Mouse (Mus musculus): ENCODE results near the gene Olfr1225. TPM values are rescaled to one million over a fixed set of nuclear protein-coding genes. Genes with fewer than 3 reads are reported as not detected.
"Not testable (repeated sequence)": the region's sequence is repeated elsewhere in the genome, so short reads cannot be mapped to it uniquely, and the experiment has no call there.

Olfr1225 gene
- not detected in 2 replicates for total RNA-seq (2014; rRNA removed)
- not detected in 2 replicates for polyA plus RNA-seq (2015; fragmentation: Nextera tagmentation; extraction: Ambion mirVana)

GRCm38 (mm10) chr2:89174569-89174968 lies at the start of gene Olfr1225:
Olfr1225 (minus strand) TSS chr2:89174669.
- no peaks in the 10 kb centered on the region for H3K4me1 ChIP-seq (ENCODE audit: insufficient read depth)
- 91% methylated on average over 1 of the region's 1 CpGs for WGBS
- no peak within 1 kb of the TSS for H3K4me2 ChIP-seq (ENCODE audit: low read depth)

GRCm38 (mm10) chr2:89199948-89200347 lies 25.5 kb upstream of the Olfr1225 start, which contains the start of gene Olfr1226:
Olfr1226 (minus strand) TSS chr2:89200048.
- H3K27ac ChIP-seq (ENCODE audit: low read depth, low read length): no peak within 1 kb of the TSS
- no peaks in the 10 kb centered on the region for H3K27me3 ChIP-seq (ENCODE audit: insufficient read depth, low read length)
- no peak within 1 kb of the TSS for H3K4me2 ChIP-seq (ENCODE audit: low read depth)
- H3K9me3 ChIP-seq (ENCODE audit: low read length): no peaks in the 10 kb centered on the region
- no peak within 1 kb of the TSS for H3K9ac ChIP-seq
- no peaks in the 10 kb centered on the region for H3K4me1 ChIP-seq (ENCODE audit: insufficient read depth)
- H3K4me3 ChIP-seq (ENCODE audit: low read depth, low read length): no peak within 1 kb of the TSS
- DNase-seq (no peak), ATAC-seq (no peak)
- TF ChIP-seq CTCF (IDR thresholded peaks at IDR 0.05; ENCODE audit: low read depth): no peak
- no peaks in the 10 kb centered on the region for H3K36me3 ChIP-seq (ENCODE audit: insufficient read depth)
- 66% methylated on average over 2 of the region's 2 CpGs for WGBS

More at GRCm38 (mm10) chr2:89174569-89174968, at the start of gene Olfr1225:
- no peak for TF ChIP-seq CTCF (IDR thresholded peaks at IDR 0.05; ENCODE audit: low read depth)
- Histone ChIP-seq H3K9ac (no peak within 1 kb of the TSS), H3K9me3 (ENCODE audit: low read length) (no peaks in the 10 kb centered on the region), H3K36me3 (ENCODE audit: insufficient read depth) (no peaks in the 10 kb centered on the region), H3K27ac (ENCODE audit: low read depth, low read length) (no peak within 1 kb of the TSS), H3K4me3 (ENCODE audit: low read depth, low read length) (no peak within 1 kb of the TSS), H3K27me3 (ENCODE audit: insufficient read depth, low read length) (no peaks in the 10 kb centered on the region)
- no peak for ATAC-seq
- DNase-seq: no peak

- Histone ChIP-seq H3K9me3 (ENCODE audit: low read length) (no peaks in the 10 kb centered on the region), H3K4me2 (ENCODE audit: low read depth) (no peak overlapping the region), H3K9ac (no peak overlapping the region), H3K36me3 (ENCODE audit: insufficient read depth) (no peaks in the 10 kb centered on the region), H3K4me1 (ENCODE audit: insufficient read depth) (no peaks in the 10 kb centered on the region), H3K4me3 (ENCODE audit: low read depth, low read length) (no peak overlapping the region), H3K27me3 (ENCODE audit: insufficient read depth, low read length) (no peaks in the 10 kb centered on the region), H3K27ac (ENCODE audit: low read depth, low read length) (no peak overlapping the region)
- WGBS: 94% methylated on average over 3 of the region's 3 CpGs
- DNase-seq: no peak
- TF ChIP-seq CTCF (IDR thresholded peaks at IDR 0.05; ENCODE audit: low read depth): no peak
- ATAC-seq: no peak
These were observed 22.0 kb upstream of the Olfr1225 start for GRCm38 (mm10) chr2:89196325-89196982.

- H3K9me3 ChIP-seq (ENCODE audit: low read length); H3K4me3 ChIP-seq (ENCODE audit: low read depth, low read length); H3K27ac ChIP-seq (ENCODE audit: low read depth, low read length); H3K36me3 ChIP-seq (ENCODE audit: insufficient read depth); H3K27me3 ChIP-seq (ENCODE audit: insufficient read depth, low read length); ATAC-seq; H3K4me1 ChIP-seq (ENCODE audit: insufficient read depth); H3K4me2 ChIP-seq (ENCODE audit: low read depth); H3K9ac ChIP-seq; DNase-seq: not testable (repeated sequence)
- 97% methylated on average over 4 of the region's 4 CpGs for WGBS
These were observed 9.8 kb downstream of the Olfr1225 start for GRCm38 (mm10) chr2:89164711-89165110.

GRCm38 (mm10) chr2:89163991-89164390 lies 10.5 kb downstream of the Olfr1225 start, which contains the start of gene Olfr1224-ps1:
Olfr1224-ps1 (minus strand) TSS chr2:89164091.
- H3K9me3 ChIP-seq (ENCODE audit: low read length); H3K27ac ChIP-seq (ENCODE audit: low read depth, low read length); H3K36me3 ChIP-seq (ENCODE audit: insufficient read depth); ATAC-seq; H3K9ac ChIP-seq; H3K4me2 ChIP-seq (ENCODE audit: low read depth); DNase-seq; H3K27me3 ChIP-seq (ENCODE audit: insufficient read depth, low read length); H3K4me3 ChIP-seq (ENCODE audit: low read depth, low read length); H3K4me1 ChIP-seq (ENCODE audit: insufficient read depth): not testable (repeated sequence)
- WGBS: 94% methylated on average over 8 of the region's 8 CpGs

- WGBS: 87% methylated on average over 1 of the region's 1 CpGs
- no peak for TF ChIP-seq CTCF (IDR thresholded peaks at IDR 0.05; ENCODE audit: low read depth)
These were observed 23.0 kb downstream of the Olfr1225 start, which contains the start of gene Olfr1223 for GRCm38 (mm10) chr2:89151460-89151859. Olfr1223 (minus strand) TSS chr2:89151560.

GRCm38 (mm10) chr2:89132954-89133353 lies 41.5 kb downstream of the Olfr1225 start, which contains the start of gene Olfr1222:
Olfr1222 (minus strand) TSS chr2:89133054.
- ATAC-seq (no peak), DNase-seq (no peak)
- Histone ChIP-seq H3K27ac (ENCODE audit: low read depth, low read length) (no peak within 1 kb of the TSS), H3K36me3 (ENCODE audit: insufficient read depth) (no peaks in the 10 kb centered on the region), H3K4me2 (ENCODE audit: low read depth) (no peak within 1 kb of the TSS), H3K27me3 (ENCODE audit: insufficient read depth, low read length) (no peaks in the 10 kb centered on the region), H3K9ac (no peak within 1 kb of the TSS), H3K4me1 (ENCODE audit: insufficient read depth) (no peaks in the 10 kb centered on the region), H3K4me3 (ENCODE audit: low read depth, low read length) (no peak within 1 kb of the TSS), H3K9me3 (ENCODE audit: low read length) (no peaks in the 10 kb centered on the region)
- no peak for TF ChIP-seq CTCF (IDR thresholded peaks at IDR 0.05; ENCODE audit: low read depth)
- WGBS: 82% methylated on average over 3 of the region's 3 CpGs

More at GRCm38 (mm10) chr2:89151460-89151859, 23.0 kb downstream of the Olfr1225 start, which contains the start of gene Olfr1223:
- Histone ChIP-seq H3K4me2 (ENCODE audit: low read depth) (no peak within 1 kb of the TSS), H3K4me1 (ENCODE audit: insufficient read depth) (no peaks in the 10 kb centered on the region), H3K4me3 (ENCODE audit: low read depth, low read length) (no peak within 1 kb of the TSS), H3K36me3 (ENCODE audit: insufficient read depth) (no peaks in the 10 kb centered on the region), H3K9ac (no peak within 1 kb of the TSS), H3K27ac (ENCODE audit: low read depth, low read length) (no peak within 1 kb of the TSS), H3K9me3 (ENCODE audit: low read length) (no peaks in the 10 kb centered on the region), H3K27me3 (ENCODE audit: insufficient read depth, low read length) (no peaks in the 10 kb centered on the region)
- ATAC-seq (no peak), DNase-seq (no peak)

Other genes with a start within 250 kb of the Olfr1225 start
- gene Olfr1211, start 236.6 kb downstream of the Olfr1225 start, total RNA-seq (2014; rRNA removed): not detected in 2 replicates
- not detected in 2 replicates for gene Olfr1211, start 236.6 kb downstream of the Olfr1225 start, polyA plus RNA-seq (2015; fragmentation: Nextera tagmentation; extraction: Ambion mirVana)
- not detected in 2 replicates for gene Olfr1212, start 220.7 kb downstream of the Olfr1225 start, total RNA-seq (2014; rRNA removed)
- gene Olfr1212, start 220.7 kb downstream of the Olfr1225 start, polyA plus RNA-seq (2015; fragmentation: Nextera tagmentation; extraction: Ambion mirVana): not detected in 2 replicates
- not detected in 2 replicates for gene Gm13762, start 194.4 kb downstream of the Olfr1225 start, total RNA-seq (2014; rRNA removed)
- not detected in 2 replicates for gene Gm13762, start 194.4 kb downstream of the Olfr1225 start, polyA plus RNA-seq (2015; fragmentation: Nextera tagmentation; extraction: Ambion mirVana)
- gene Olfr1214, start 182.0 kb downstream of the Olfr1225 start, total RNA-seq (2014; rRNA removed): not detected in 2 replicates
- not detected in 2 replicates for gene Olfr1214, start 182.0 kb downstream of the Olfr1225 start, polyA plus RNA-seq (2015; fragmentation: Nextera tagmentation; extraction: Ambion mirVana)
- not detected in 2 replicates for gene Olfr1215, start 167.7 kb downstream of the Olfr1225 start, total RNA-seq (2014; rRNA removed)
- not detected in 2 replicates for gene Olfr1215, start 167.7 kb downstream of the Olfr1225 start, polyA plus RNA-seq (2015; fragmentation: Nextera tagmentation; extraction: Ambion mirVana)
- not detected in 2 replicates for gene Olfr1216, start 156.3 kb downstream of the Olfr1225 start, total RNA-seq (2014; rRNA removed)
- not detected in 2 replicates for gene Olfr1216, start 156.3 kb downstream of the Olfr1225 start, polyA plus RNA-seq (2015; fragmentation: Nextera tagmentation; extraction: Ambion mirVana)
- gene Olfr1217, start 142.6 kb downstream of the Olfr1225 start, total RNA-seq (2014; rRNA removed): not detected in 2 replicates
- gene Olfr1217, start 142.6 kb downstream of the Olfr1225 start, polyA plus RNA-seq (2015; fragmentation: Nextera tagmentation; extraction: Ambion mirVana): not detected in 2 replicates
- gene Olfr1218, start 113.5 kb downstream of the Olfr1225 start, total RNA-seq (2014; rRNA removed): not detected in 2 replicates
- gene Olfr1218, start 113.5 kb downstream of the Olfr1225 start, polyA plus RNA-seq (2015; fragmentation: Nextera tagmentation; extraction: Ambion mirVana): not detected in 2 replicates
- gene Olfr1219, start 91.2 kb downstream of the Olfr1225 start, total RNA-seq (2014; rRNA removed): not detected in 2 replicates
- not detected in 2 replicates for gene Olfr1219, start 91.2 kb downstream of the Olfr1225 start, polyA plus RNA-seq (2015; fragmentation: Nextera tagmentation; extraction: Ambion mirVana)
- not detected in 2 replicates for gene Olfr1220, start 67.8 kb downstream of the Olfr1225 start, total RNA-seq (2014; rRNA removed)
- not detected in 2 replicates for gene Olfr1220, start 67.8 kb downstream of the Olfr1225 start, polyA plus RNA-seq (2015; fragmentation: Nextera tagmentation; extraction: Ambion mirVana)
- gene Olfr1221, start 57.4 kb downstream of the Olfr1225 start, total RNA-seq (2014; rRNA removed): not detected in 2 replicates
- not detected in 2 replicates for gene Olfr1221, start 57.4 kb downstream of the Olfr1225 start, polyA plus RNA-seq (2015; fragmentation: Nextera tagmentation; extraction: Ambion mirVana)
- gene Olfr1222, start 41.6 kb downstream of the Olfr1225 start, total RNA-seq (2014; rRNA removed): not detected in 2 replicates
- gene Olfr1222, start 41.6 kb downstream of the Olfr1225 start, polyA plus RNA-seq (2015; fragmentation: Nextera tagmentation; extraction: Ambion mirVana): not detected in 2 replicates
- not detected in 2 replicates for gene Olfr1223, start 23.1 kb downstream of the Olfr1225 start, total RNA-seq (2014; rRNA removed)
- not detected in 2 replicates for gene Olfr1223, start 23.1 kb downstream of the Olfr1225 start, polyA plus RNA-seq (2015; fragmentation: Nextera tagmentation; extraction: Ambion mirVana)
- not detected in 2 replicates for gene Olfr1224-ps1, start 10.6 kb downstream of the Olfr1225 start, total RNA-seq (2014; rRNA removed)
- not detected in 2 replicates for gene Olfr1224-ps1, start 10.6 kb downstream of the Olfr1225 start, polyA plus RNA-seq (2015; fragmentation: Nextera tagmentation; extraction: Ambion mirVana)
- gene Olfr1226, start 25.4 kb upstream of the Olfr1225 start, total RNA-seq (2014; rRNA removed): not detected in 2 replicates
- gene Olfr1226, start 25.4 kb upstream of the Olfr1225 start, polyA plus RNA-seq (2015; fragmentation: Nextera tagmentation; extraction: Ambion mirVana): not detected in 2 replicates
- gene Olfr1228, start 79.4 kb upstream of the Olfr1225 start, total RNA-seq (2014; rRNA removed): not detected in 2 replicates
- not detected in 2 replicates for gene Olfr1228, start 79.4 kb upstream of the Olfr1225 start, polyA plus RNA-seq (2015; fragmentation: Nextera tagmentation; extraction: Ambion mirVana)
- gene Olfr1229, start 113.3 kb upstream of the Olfr1225 start, total RNA-seq (2014; rRNA removed): not detected in 2 replicates
- not detected in 2 replicates for gene Olfr1229, start 113.3 kb upstream of the Olfr1225 start, polyA plus RNA-seq (2015; fragmentation: Nextera tagmentation; extraction: Ambion mirVana)
- gene Olfr1230, start 122.6 kb upstream of the Olfr1225 start, total RNA-seq (2014; rRNA removed): not detected in 2 replicates
- not detected in 2 replicates for gene Olfr1230, start 122.6 kb upstream of the Olfr1225 start, polyA plus RNA-seq (2015; fragmentation: Nextera tagmentation; extraction: Ambion mirVana)
- gene Olfr1231, start 132.4 kb upstream of the Olfr1225 start, total RNA-seq (2014; rRNA removed): not detected in 2 replicates
- not detected in 2 replicates for gene Olfr1231, start 132.4 kb upstream of the Olfr1225 start, polyA plus RNA-seq (2015; fragmentation: Nextera tagmentation; extraction: Ambion mirVana)
- not detected in 2 replicates for gene Olfr1232, start 155.0 kb upstream of the Olfr1225 start, total RNA-seq (2014; rRNA removed)
- gene Olfr1232, start 155.0 kb upstream of the Olfr1225 start, polyA plus RNA-seq (2015; fragmentation: Nextera tagmentation; extraction: Ambion mirVana): not detected in 2 replicates
- not detected in 2 replicates for gene Olfr1233, start 167.7 kb upstream of the Olfr1225 start, total RNA-seq (2014; rRNA removed)
- gene Olfr1233, start 167.7 kb upstream of the Olfr1225 start, polyA plus RNA-seq (2015; fragmentation: Nextera tagmentation; extraction: Ambion mirVana): not detected in 2 replicates
- gene Olfr1234, start 190.2 kb upstream of the Olfr1225 start, total RNA-seq (2014; rRNA removed): not detected in 2 replicates
- gene Olfr1234, start 190.2 kb upstream of the Olfr1225 start, polyA plus RNA-seq (2015; fragmentation: Nextera tagmentation; extraction: Ambion mirVana): not detected in 2 replicates
- not detected in 2 replicates for gene Olfr1238, start 235.0 kb upstream of the Olfr1225 start, total RNA-seq (2014; rRNA removed)
- not detected in 2 replicates for gene Olfr1238, start 235.0 kb upstream of the Olfr1225 start, polyA plus RNA-seq (2015; fragmentation: Nextera tagmentation; extraction: Ambion mirVana)
- gene Olfr1239, start 245.7 kb upstream of the Olfr1225 start, total RNA-seq (2014; rRNA removed): not detected in 2 replicates
- not detected in 2 replicates for gene Olfr1239, start 245.7 kb upstream of the Olfr1225 start, polyA plus RNA-seq (2015; fragmentation: Nextera tagmentation; extraction: Ambion mirVana)

All from forebrain, postnatal 0 days (tissue).